Mouse (Mus musculus): ENCODE measurements around the gene Arf5. TPM values are rescaled to one million over a fixed set of nuclear protein-coding genes. Genes with fewer than 3 reads are reported as not detected.

Arf5 gene
- polyA plus RNA-seq, 1 experiment from 2014 or later = 92.9 TPM

- WGBS (ENCODE audit: missing documents) = 20% methylated on average over 5 of the region's 5 CpGs
- no peak overlapping the region for H3K4me3 ChIP-seq (ENCODE audit: inconsistent target)
- no peaks in the 10 kb centered on the region for H3K36me3 ChIP-seq (ENCODE audit: inconsistent target)
- no peaks in the 10 kb centered on the region for H3K79me2 ChIP-seq (ENCODE audit: inconsistent target)
- no peak overlapping the region for H3K27ac ChIP-seq
Observed at GRCm38 (mm10) chr6:28450481-28450880, 27.1 kb downstream of the Arf5 start.

GRCm38 (mm10) chr6:28450977-28451376 is 27.6 kb downstream of the Arf5 start:
- H3K4me3 ChIP-seq (ENCODE audit: inconsistent target) = no peak overlapping the region
- H3K27ac ChIP-seq = no peak overlapping the region
- no peaks in the 10 kb centered on the region for H3K79me2 ChIP-seq (ENCODE audit: inconsistent target)
- no peaks in the 10 kb centered on the region for H3K36me3 ChIP-seq (ENCODE audit: inconsistent target)
- WGBS (ENCODE audit: missing documents) = 8% methylated on average over 12 of the region's 12 CpGs

- Histone ChIP-seq H3K36me3 (ENCODE audit: inconsistent target) (no peaks in the 10 kb centered on the region), H3K4me3 (ENCODE audit: inconsistent target) (no peak overlapping the region), H3K27ac (no peak overlapping the region), H3K79me2 (ENCODE audit: inconsistent target) (no peaks in the 10 kb centered on the region)
Observed at GRCm38 (mm10) chr6:28459221-28459668, 35.9 kb downstream of the Arf5 start.

GRCm38 (mm10) chr6:28460534-28460933 is 37.2 kb downstream of the Arf5 start:
- WGBS (ENCODE audit: missing documents) = 13% methylated on average over 5 of the region's 5 CpGs
- H3K4me3 ChIP-seq (ENCODE audit: inconsistent target) = no peak overlapping the region
- no peaks in the 10 kb centered on the region for H3K36me3 ChIP-seq (ENCODE audit: inconsistent target)
- no peaks in the 10 kb centered on the region for H3K79me2 ChIP-seq (ENCODE audit: inconsistent target)
- no peak overlapping the region for H3K27ac ChIP-seq

GRCm38 (mm10) chr6:28464630-28465029 is 41.3 kb downstream of the Arf5 start:
- H3K79me2 ChIP-seq (ENCODE audit: inconsistent target) = no peaks in the 10 kb centered on the region
- no peaks in the 10 kb centered on the region for H3K36me3 ChIP-seq (ENCODE audit: inconsistent target)
- H3K4me3 ChIP-seq (ENCODE audit: inconsistent target) = no peak overlapping the region
- WGBS (ENCODE audit: missing documents) = 96% methylated on average over 6 of the region's 6 CpGs
- H3K27ac ChIP-seq = no peak overlapping the region

- H3K4me3 ChIP-seq (ENCODE audit: inconsistent target) = no peak overlapping the region
Observed at GRCm38 (mm10) chr6:28470017-28470602, 46.8 kb downstream of the Arf5 start.

GRCm38 (mm10) chr6:28470621-28471020 is 47.3 kb downstream of the Arf5 start:
- no peaks in the 10 kb centered on the region for H3K79me2 ChIP-seq (ENCODE audit: inconsistent target)
- no peak overlapping the region for H3K4me3 ChIP-seq (ENCODE audit: inconsistent target)
- H3K27ac ChIP-seq = no peak overlapping the region
- WGBS (ENCODE audit: missing documents) = 73% methylated on average over 5 of the region's 5 CpGs
- H3K36me3 ChIP-seq (ENCODE audit: inconsistent target) = no peaks in the 10 kb centered on the region

More at GRCm38 (mm10) chr6:28470017-28470602, 46.8 kb downstream of the Arf5 start:
- WGBS (ENCODE audit: missing documents) = 84% methylated on average over 2 of the region's 4 CpGs
- H3K36me3 ChIP-seq (ENCODE audit: inconsistent target) = no peaks in the 10 kb centered on the region
- no peak overlapping the region for H3K27ac ChIP-seq
- no peaks in the 10 kb centered on the region for H3K79me2 ChIP-seq (ENCODE audit: inconsistent target)

GRCm38 (mm10) chr6:28471284-28472035 is 48.1 kb downstream of the Arf5 start:
- Histone ChIP-seq H3K4me3 (ENCODE audit: inconsistent target) (no peak overlapping the region), H3K36me3 (ENCODE audit: inconsistent target) (no peaks in the 10 kb centered on the region), H3K27ac (no peak overlapping the region), H3K79me2 (ENCODE audit: inconsistent target) (no peaks in the 10 kb centered on the region)
- 89% methylated on average over 8 of the region's 9 CpGs for WGBS (ENCODE audit: missing documents)

GRCm38 (mm10) chr6:28474211-28474610 is 50.9 kb downstream of the Arf5 start:
- Histone ChIP-seq H3K36me3 (ENCODE audit: inconsistent target) (no peaks in the 10 kb centered on the region), H3K27ac (no peak overlapping the region), H3K4me3 (ENCODE audit: inconsistent target) (no peak overlapping the region), H3K79me2 (ENCODE audit: inconsistent target) (no peaks in the 10 kb centered on the region)
- WGBS (ENCODE audit: missing documents) = 97% methylated on average over 4 of the region's 4 CpGs

GRCm38 (mm10) chr6:28474839-28475238 is 51.5 kb downstream of the Arf5 start, which contains the start of gene Snd1:
Gene Snd1, plus strand, starts transcription at chr6:28475139.
- Histone ChIP-seq H3K79me2 (ENCODE audit: inconsistent target) (no peaks in the 10 kb centered on the region), H3K36me3 (ENCODE audit: inconsistent target) (no peaks in the 10 kb centered on the region), H3K4me3 (ENCODE audit: inconsistent target) (no peak within 1 kb of the TSS), H3K27ac (no peak within 1 kb of the TSS)
- WGBS (ENCODE audit: missing documents) = 96% methylated on average over 5 of the region's 5 CpGs

Other genes starting within 250 kb of the Arf5 start
- 18.0 to 19.9 TPM (median 19.3 TPM) in 3 replicates for gene Zfp800, start 25.6 kb upstream of the Arf5 start, polyA plus RNA-seq (2018)
- gene Fscn3, start 4.2 kb downstream of the Arf5 start, polyA plus RNA-seq (2018) = not detected in 3 replicates
- gene Gcc1, start 4.8 kb downstream of the Arf5 start, polyA plus RNA-seq (2018) = 10.6 to 11.9 TPM (median 10.9 TPM) in 3 replicates
- gene Pax4, start 25.8 kb downstream of the Arf5 start, polyA plus RNA-seq (2018) = not detected in 3 replicates
- gene Snd1, start 51.6 kb downstream of the Arf5 start, polyA plus RNA-seq (2018) = 64.8 to 85.3 TPM (median 73.9 TPM) in 3 replicates